Mouse (Mus musculus) limb, embryonic 10.5 days (tissue): Measurements from ENCODE around the gene Swap70. TPM values are rescaled to one million over a fixed set of nuclear protein-coding genes. Genes with fewer than 3 reads are reported as not detected.

ENCODE experiments used
- DNase-seq: peaks from one replicate; pipeline ENCODE4 v3.0.0-alpha.2; 2017; ENCODE audit warnings: low spot score
- H3K27ac ChIP-seq: fragments of 300-500 bp; sonication (generic); 2 replicates; pipeline ENCODE4 v1.5.1; 2016; ENCODE audit warnings: mild to moderate bottlenecking
- H3K27me3 ChIP-seq: fragments of 300-500 bp; sonication (generic); 2 replicates; pipeline ENCODE4 v1.6.1; 2016; ENCODE audit warnings: low read depth, mild to moderate bottlenecking; ENCODE audit not compliant: poor library complexity, severe bottlenecking
- H3K36me3 ChIP-seq: fragments of 300-500 bp; sonication (generic); 2 replicates; pipeline ENCODE4 v1.6.1; 2016; ENCODE audit warnings: mild to moderate bottlenecking, moderate library complexity
- H3K4me1 ChIP-seq: fragments of 300-500 bp; sonication (generic); 2 replicates; pipeline ENCODE4 v1.6.1; 2016
- H3K4me3 ChIP-seq: fragments of 300-500 bp; sonication (generic); 2 replicates; pipeline ENCODE4 v1.5.1; 2016; ENCODE audit warnings: mild to moderate bottlenecking, moderate library complexity
- H3K9me3 ChIP-seq: fragments of 300-500 bp; sonication (generic); replicated peaks from 2 replicates; pipeline ENCODE4 v1.6.1; 2016; ENCODE audit warnings: mild to moderate bottlenecking
- whole genome bisulfite sequencing: fragments of 180-500 bp; shearing (Covaris S2); methylation state at CpG from one replicate; pipeline ENCODE4 v1.1.7; 2016; 5-methylcytosine and 5-hydroxymethylcytosine counted together
- polyA plus RNA-seq: library from polyadenylated mRNA; unstranded; fragments of >200 nt; fragmentation: Nextera tagmentation; extraction: Ambion mirVana; gene quantifications from 2 replicates; pipeline ENCODE4 v1.2.1, GENCODE M21; 2016

Gene Swap70
- polyA plus RNA-seq, 1 experiment from 2014 or later = 32.8 TPM

DNA sequence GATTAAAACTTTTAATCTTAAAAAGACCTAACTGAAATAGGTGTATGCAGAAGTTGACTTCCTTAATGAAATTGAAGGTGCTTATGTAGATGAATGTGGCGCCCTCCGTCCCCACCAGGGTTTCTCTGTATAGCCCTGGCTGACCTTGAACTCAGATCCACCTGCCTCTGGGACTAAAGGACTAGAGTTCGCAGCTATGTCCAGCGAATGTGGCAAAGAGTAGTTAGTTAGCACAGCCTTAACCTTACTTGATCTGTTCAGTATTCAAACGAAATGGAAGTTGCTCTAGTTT lies 20.7 kb downstream of the Swap70 start:
- Histone ChIP-seq H3K9me3 (no peaks in the 10 kb centered on the region), H3K27me3 (no peaks in the 10 kb centered on the region), H3K27ac (no peak overlapping the region), H3K36me3 (peaks cover 29% of the 10 kb centered on the region), H3K4me1 (peaks cover 11% of the 10 kb centered on the region), H3K4me3 (no peak overlapping the region)
- 95% methylated on average over 5 of the region's 5 CpGs for WGBS
- no peak for DNase-seq

DNA sequence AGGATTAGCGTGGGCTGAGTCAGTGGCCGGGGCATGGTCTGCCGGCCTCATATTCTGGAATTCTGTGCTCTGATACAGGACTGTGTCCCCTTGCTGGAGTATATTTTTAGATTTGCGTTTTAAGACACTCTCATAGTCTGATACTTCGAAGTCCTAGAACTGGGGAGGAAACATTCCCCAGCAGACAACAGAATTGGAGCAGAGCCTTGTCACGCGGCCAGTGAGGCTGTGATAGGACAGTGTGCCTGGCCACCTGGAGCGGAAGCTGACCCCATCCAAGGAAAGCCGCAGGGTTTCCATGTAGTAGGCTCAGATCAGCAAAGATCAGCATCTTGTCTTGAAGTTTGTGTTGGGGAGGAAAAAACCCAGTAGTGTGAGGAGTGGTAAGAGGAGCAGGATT lies 23.6 kb downstream of the Swap70 start:
- no peaks in the 10 kb centered on the region for H3K9me3 ChIP-seq
- no peak overlapping the region for H3K4me3 ChIP-seq
- H3K4me1 ChIP-seq = no peaks in the 10 kb centered on the region
- peaks cover 29% of the 10 kb centered on the region for H3K36me3 ChIP-seq
- H3K27ac ChIP-seq = no peak overlapping the region
- 95% methylated on average over 9 of the region's 9 CpGs for WGBS
- no peaks in the 10 kb centered on the region for H3K27me3 ChIP-seq
- no peak for DNase-seq

GRCm38 (mm10) chr7:110246526-110246925 lies 25.0 kb downstream of the Swap70 start:
- WGBS = 94% methylated on average over 9 of the region's 9 CpGs
- no peak overlapping the region for H3K4me3 ChIP-seq
- DNase-seq = no peak

GRCm38 (mm10) chr7:110247801-110248200 lies 26.3 kb downstream of the Swap70 start:
- H3K27ac ChIP-seq = no peak overlapping the region
- peaks cover 38% of the 10 kb centered on the region for H3K36me3 ChIP-seq
- no peaks in the 10 kb centered on the region for H3K4me1 ChIP-seq
- no peaks in the 10 kb centered on the region for H3K27me3 ChIP-seq
- H3K9me3 ChIP-seq = no peaks in the 10 kb centered on the region
- no peak overlapping the region for H3K4me3 ChIP-seq
- DNase-seq = no peak
- 94% methylated on average over 3 of the region's 3 CpGs for WGBS

More at GRCm38 (mm10) chr7:110246526-110246925, 25.0 kb downstream of the Swap70 start:
- no peaks in the 10 kb centered on the region for H3K9me3 ChIP-seq
- no peaks in the 10 kb centered on the region for H3K27me3 ChIP-seq
- peaks cover 29% of the 10 kb centered on the region for H3K36me3 ChIP-seq
- H3K27ac ChIP-seq = no peak overlapping the region
- no peaks in the 10 kb centered on the region for H3K4me1 ChIP-seq

DNA sequence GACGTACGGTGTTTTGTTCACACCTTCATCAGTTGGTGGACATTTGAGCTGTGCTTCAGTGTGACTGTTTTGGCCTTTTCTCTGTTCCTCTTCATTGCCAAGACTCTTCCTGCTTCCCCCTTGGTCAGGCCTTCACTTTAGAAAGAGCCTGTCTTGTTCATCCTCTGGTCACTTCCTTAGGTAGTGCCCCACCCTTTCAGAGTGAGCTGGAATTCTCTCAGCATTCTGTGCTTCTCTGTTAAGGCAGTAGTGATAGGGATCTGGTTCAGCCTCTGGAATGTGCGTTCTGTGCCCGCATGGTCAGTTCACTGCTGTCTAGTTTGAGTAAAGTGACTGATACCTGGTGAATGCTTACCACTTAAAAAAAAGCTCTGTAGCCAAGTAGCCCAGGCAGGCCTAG lies 27.2 kb downstream of the Swap70 start:
- H3K27ac ChIP-seq = no peak overlapping the region
- H3K27me3 ChIP-seq = no peaks in the 10 kb centered on the region
- no peak for DNase-seq
- H3K4me1 ChIP-seq = no peaks in the 10 kb centered on the region
- H3K4me3 ChIP-seq = no peak overlapping the region
- H3K9me3 ChIP-seq = no peaks in the 10 kb centered on the region
- peaks cover 45% of the 10 kb centered on the region for H3K36me3 ChIP-seq
- 98% methylated on average over 4 of the region's 4 CpGs for WGBS

GRCm38 (mm10) chr7:110253861-110254260 lies 32.4 kb downstream of the Swap70 start:
- WGBS = 77% methylated on average over 2 of the region's 2 CpGs
- 0 out of 2 replicates have a peak, but pooled peaks cover 5% of the 10 kb centered on the region for H3K4me1 ChIP-seq
- no peak overlapping the region for H3K27ac ChIP-seq
- H3K27me3 ChIP-seq = no peaks in the 10 kb centered on the region
- no peak overlapping the region for H3K4me3 ChIP-seq
- H3K9me3 ChIP-seq = no peaks in the 10 kb centered on the region
- no peak for DNase-seq
- H3K36me3 ChIP-seq = peaks cover 34% of the 10 kb centered on the region

DNA sequence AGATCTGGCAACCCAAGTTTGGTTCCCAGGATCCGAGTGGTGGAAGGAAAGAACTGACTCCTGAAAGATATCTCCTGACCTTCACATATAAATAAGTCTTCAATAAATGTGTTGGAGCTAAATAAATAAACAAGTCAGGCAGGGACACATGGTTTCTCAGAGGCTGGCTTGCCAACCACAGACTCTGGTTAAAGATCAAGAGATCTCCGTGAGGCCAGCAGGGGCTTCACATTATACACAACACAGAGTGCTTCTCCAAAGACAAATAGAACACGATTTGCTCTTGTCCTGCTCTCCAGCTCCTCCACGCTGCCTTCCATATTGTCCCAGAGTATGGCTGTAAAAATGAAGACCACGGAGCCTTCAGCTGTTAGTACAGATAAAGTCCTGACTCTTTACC lies 32.9 kb downstream of the Swap70 start:
- Histone ChIP-seq H3K27me3 (no peaks in the 10 kb centered on the region), H3K9me3 (no peaks in the 10 kb centered on the region), H3K4me1 (0 out of 2 replicates have a peak, but pooled peaks cover 5% of the 10 kb centered on the region), H3K27ac (no peak overlapping the region), H3K36me3 (peaks cover 34% of the 10 kb centered on the region), H3K4me3 (no peak overlapping the region)
- no peak for DNase-seq
- 93% methylated on average over 5 of the region's 5 CpGs for WGBS

DNA sequence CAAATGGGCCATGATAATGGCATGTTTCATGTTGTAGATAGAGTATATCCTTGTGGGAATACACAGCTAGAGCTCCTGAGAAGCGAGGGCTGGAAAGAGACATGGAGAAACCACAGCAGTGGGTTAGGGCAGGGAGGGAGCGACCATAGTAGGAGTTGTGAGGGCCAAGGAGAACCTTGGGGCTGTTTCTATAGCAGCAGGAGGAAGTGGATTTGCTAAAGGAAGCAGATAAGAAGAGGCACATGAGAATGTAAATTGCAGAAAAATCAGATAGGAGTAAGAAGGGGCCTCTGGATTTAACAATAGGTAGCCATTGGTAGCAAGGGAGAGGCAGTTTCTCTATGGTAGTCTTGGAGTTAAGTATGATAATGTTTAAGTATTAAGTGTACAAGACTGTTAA lies 35.5 kb downstream of the Swap70 start:
- Histone ChIP-seq H3K36me3 (peaks cover 31% of the 10 kb centered on the region), H3K4me1 (0 out of 2 replicates have a peak, but pooled peaks cover 5% of the 10 kb centered on the region), H3K9me3 (no peaks in the 10 kb centered on the region), H3K4me3 (no peak overlapping the region), H3K27ac (no peak overlapping the region), H3K27me3 (no peaks in the 10 kb centered on the region)
- DNase-seq = no peak
- WGBS = 91% methylated on average over 2 of the region's 2 CpGs

- no peaks in the 10 kb centered on the region for H3K27me3 ChIP-seq
- 0 out of 2 replicates have a peak, but pooled peaks cover 5% of the 10 kb centered on the region for H3K4me1 ChIP-seq
- H3K36me3 ChIP-seq = peaks cover 19% of the 10 kb centered on the region
- no peak overlapping the region for H3K27ac ChIP-seq
- no peak for DNase-seq
- 85% methylated on average over 11 of the region's 11 CpGs for whole genome bisulfite sequencing
- no peaks in the 10 kb centered on the region for H3K9me3 ChIP-seq
- no peak overlapping the region for H3K4me3 ChIP-seq
These were observed 36.9 kb downstream of the Swap70 start for GRCm38 (mm10) chr7:110258196-110258950.

GRCm38 (mm10) chr7:110259966-110260711 lies 38.6 kb downstream of the Swap70 start:
- no peak overlapping the region for H3K4me3 ChIP-seq
- WGBS = 80% methylated on average over 4 of the region's 4 CpGs
- no peaks in the 10 kb centered on the region for H3K9me3 ChIP-seq
- 0 out of 2 replicates have a peak, but pooled peaks cover 5% of the 10 kb centered on the region for H3K4me1 ChIP-seq
- DNase-seq = no peak
- H3K27ac ChIP-seq = no peak overlapping the region
- peaks cover 14% of the 10 kb centered on the region; the same call in 1 of the 2 replicates for H3K36me3 ChIP-seq
- no peaks in the 10 kb centered on the region for H3K27me3 ChIP-seq

GRCm38 (mm10) chr7:110261807-110262206 lies 40.3 kb downstream of the Swap70 start:
- Histone ChIP-seq H3K4me1 (0 out of 2 replicates have a peak, but pooled peaks cover 5% of the 10 kb centered on the region), H3K9me3 (no peaks in the 10 kb centered on the region), H3K36me3 (0 out of 2 replicates have a peak, but pooled peaks cover 10% of the 10 kb centered on the region), H3K4me3 (no peak overlapping the region), H3K27ac (no peak overlapping the region), H3K27me3 (no peaks in the 10 kb centered on the region)
- WGBS = 89% methylated on average over 4 of the region's 4 CpGs
- no peak for DNase-seq

GRCm38 (mm10) chr7:110262661-110263060 lies 41.1 kb downstream of the Swap70 start:
- Histone ChIP-seq H3K9me3 (no peaks in the 10 kb centered on the region), H3K27ac (no peak overlapping the region)

GRCm38 (mm10) chr7:110263474-110263873 lies 42.0 kb downstream of the Swap70 start:
- no peaks in the 10 kb centered on the region for H3K9me3 ChIP-seq
- H3K36me3 ChIP-seq = peaks cover 9% of the 10 kb centered on the region; the same call in 1 of the 2 replicates
- no peak for DNase-seq
- no peaks in the 10 kb centered on the region for H3K27me3 ChIP-seq
- H3K4me3 ChIP-seq = no peak overlapping the region
- H3K4me1 ChIP-seq = no peaks in the 10 kb centered on the region
- no peak overlapping the region for H3K27ac ChIP-seq
- WGBS = 83% methylated on average over 1 of the region's 1 CpGs

More at GRCm38 (mm10) chr7:110262661-110263060, 41.1 kb downstream of the Swap70 start:
- H3K4me1 ChIP-seq = 0 out of 2 replicates have a peak, but pooled peaks cover 5% of the 10 kb centered on the region
- H3K27me3 ChIP-seq = no peaks in the 10 kb centered on the region
- no peak overlapping the region for H3K4me3 ChIP-seq
- H3K36me3 ChIP-seq = 0 out of 2 replicates have a peak, but pooled peaks cover 6% of the 10 kb centered on the region
- 87% methylated on average over 1 of the region's 1 CpGs for WGBS
- no peak for DNase-seq
